Mouse (Mus musculus): Measurements from ENCODE around the gene Plpp3. TPM values are rescaled to one million over a fixed set of nuclear protein-coding genes. Genes with fewer than 3 reads are reported as not detected.

The Plpp3 gene
- polyA plus RNA-seq (2012; rRNA removed), result 142 and 157 TPM in 2 replicates

GRCm38 (mm10) chr4:105157276-105158168 is at the start of gene Plpp3:
TSS of gene Plpp3 (plus strand) at chr4:105157347.
- DNase-seq (ENCODE audit: low read depth), result no peak

- no peak for DNase-seq (ENCODE audit: low read depth)
These were observed 49.1 kb upstream of the Plpp3 start for GRCm38 (mm10) chr4:105107943-105108640.

- DNase-seq (ENCODE audit: low read depth), result no peak
These were observed 48.4 kb upstream of the Plpp3 start for GRCm38 (mm10) chr4:105108641-105109198.

GRCm38 (mm10) chr4:105109199-105109989 is 47.8 kb upstream of the Plpp3 start, which contains the start of gene Prkaa2:
TSS of gene Prkaa2 (minus strand) at chr4:105109890.
- DNase-seq (ENCODE audit: low read depth), result no peak

GRCm38 (mm10) chr4:105109990-105110683 is 47.0 kb upstream of the Plpp3 start:
- DNase-seq (ENCODE audit: low read depth), result no peak

- no peak for DNase-seq (ENCODE audit: low read depth)
These were observed 46.5 kb upstream of the Plpp3 start for GRCm38 (mm10) chr4:105110684-105111035.

- DNase-seq (ENCODE audit: low read depth), result no peak
These were observed 45.4 kb upstream of the Plpp3 start for GRCm38 (mm10) chr4:105111770-105112169.

GRCm38 (mm10) chr4:105113042-105113441 is 44.1 kb upstream of the Plpp3 start:
- DNase-seq (ENCODE audit: low read depth), result no peak

GRCm38 (mm10) chr4:105113468-105113867 is 43.7 kb upstream of the Plpp3 start:
- no peak for DNase-seq (ENCODE audit: low read depth)

GRCm38 (mm10) chr4:105121081-105121480 is 36.1 kb upstream of the Plpp3 start:
- DNase-seq (ENCODE audit: low read depth), result no peak

GRCm38 (mm10) chr4:105122429-105122828 is 34.7 kb upstream of the Plpp3 start:
- DNase-seq (ENCODE audit: low read depth), result no peak

GRCm38 (mm10) chr4:105129212-105129611 is 27.9 kb upstream of the Plpp3 start:
- DNase-seq (ENCODE audit: low read depth), result no peak

- DNase-seq (ENCODE audit: low read depth), result no peak
These were observed 25.3 kb upstream of the Plpp3 start for GRCm38 (mm10) chr4:105131756-105132314.

- no peak for DNase-seq (ENCODE audit: low read depth)
These were observed 23.6 kb upstream of the Plpp3 start for GRCm38 (mm10) chr4:105133350-105134050.

- no peak for DNase-seq (ENCODE audit: low read depth)
These were observed 7.7 kb upstream of the Plpp3 start for GRCm38 (mm10) chr4:105149492-105149891.

GRCm38 (mm10) chr4:105151911-105152690 is 5.0 kb upstream of the Plpp3 start:
- DNase-seq (ENCODE audit: low read depth), result no peak

GRCm38 (mm10) chr4:105153227-105153626 is 3.9 kb upstream of the Plpp3 start:
- DNase-seq (ENCODE audit: low read depth), result no peak

GRCm38 (mm10) chr4:105156281-105156680 is 866 bp upstream of the Plpp3 start:
- no peak for DNase-seq (ENCODE audit: low read depth)

GRCm38 (mm10) chr4:105156955-105157275 is 232 bp upstream of the Plpp3 start:
- no peak for DNase-seq (ENCODE audit: low read depth)

- no peak for DNase-seq (ENCODE audit: low read depth)
These were observed 1.0 kb downstream of the Plpp3 start for GRCm38 (mm10) chr4:105158169-105158555.

Data from gonadal fat pad, adult 2 months (tissue).